Mouse (Mus musculus): ENCODE results near the gene Sqstm1. TPM values are rescaled to one million over a fixed set of nuclear protein-coding genes. Genes with fewer than 3 reads are reported as not detected.

Sqstm1 gene
- polyA plus RNA-seq, 1 experiment from 2014 or later, result 213 TPM

DNA sequence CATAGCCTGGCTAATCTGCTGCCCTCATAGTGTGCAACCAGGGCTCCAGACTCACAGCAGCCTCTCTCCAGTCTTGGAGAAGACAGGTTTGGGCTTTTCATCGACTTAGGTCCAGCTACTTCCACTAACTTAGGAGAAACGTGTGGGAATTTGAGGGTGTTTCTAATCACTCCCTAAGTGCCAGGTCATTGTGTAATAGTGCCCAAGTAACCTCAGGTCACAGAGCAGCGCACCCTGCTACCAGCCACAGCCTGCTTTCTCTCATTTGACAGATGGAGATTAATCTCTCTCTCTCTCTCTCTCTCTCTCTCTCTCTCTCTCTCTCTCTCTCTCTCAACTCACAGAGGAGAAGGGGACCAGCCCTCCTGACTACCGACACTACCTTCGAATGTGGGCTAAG is 42.3 kb downstream of the Sqstm1 start:
- H3K9ac ChIP-seq (ENCODE audit: low read depth, low read length), result no peak overlapping the region
- H3K36me3 ChIP-seq (ENCODE audit: control insufficient read depth, insufficient read depth), result peaks cover 57% of the 10 kb centered on the region
- TF ChIP-seq CTCF (IDR thresholded peaks at IDR 0.05; ENCODE audit: low read depth), result no peak
- no peaks in the 10 kb centered on the region for H3K4me1 ChIP-seq (replicated peaks; ENCODE audit: control insufficient read depth, insufficient read depth, low read length)
- H3K4me3 ChIP-seq (ENCODE audit: low read depth, low read length), result no peak overlapping the region
- WGBS, result 87% methylated on average over 5 of the region's 5 CpGs
- H3K27me3 ChIP-seq (replicated peaks; ENCODE audit: control insufficient read depth, insufficient read depth, low read length), result no peaks in the 10 kb centered on the region
- no peak overlapping the region for H3K27ac ChIP-seq (ENCODE audit: low read depth, low read length)
- no peak for ATAC-seq
- no peak overlapping the region for H3K4me2 ChIP-seq (replicated peaks; ENCODE audit: low read depth)
- no peaks in the 10 kb centered on the region for H3K9me3 ChIP-seq (ENCODE audit: control insufficient read depth)

DNA sequence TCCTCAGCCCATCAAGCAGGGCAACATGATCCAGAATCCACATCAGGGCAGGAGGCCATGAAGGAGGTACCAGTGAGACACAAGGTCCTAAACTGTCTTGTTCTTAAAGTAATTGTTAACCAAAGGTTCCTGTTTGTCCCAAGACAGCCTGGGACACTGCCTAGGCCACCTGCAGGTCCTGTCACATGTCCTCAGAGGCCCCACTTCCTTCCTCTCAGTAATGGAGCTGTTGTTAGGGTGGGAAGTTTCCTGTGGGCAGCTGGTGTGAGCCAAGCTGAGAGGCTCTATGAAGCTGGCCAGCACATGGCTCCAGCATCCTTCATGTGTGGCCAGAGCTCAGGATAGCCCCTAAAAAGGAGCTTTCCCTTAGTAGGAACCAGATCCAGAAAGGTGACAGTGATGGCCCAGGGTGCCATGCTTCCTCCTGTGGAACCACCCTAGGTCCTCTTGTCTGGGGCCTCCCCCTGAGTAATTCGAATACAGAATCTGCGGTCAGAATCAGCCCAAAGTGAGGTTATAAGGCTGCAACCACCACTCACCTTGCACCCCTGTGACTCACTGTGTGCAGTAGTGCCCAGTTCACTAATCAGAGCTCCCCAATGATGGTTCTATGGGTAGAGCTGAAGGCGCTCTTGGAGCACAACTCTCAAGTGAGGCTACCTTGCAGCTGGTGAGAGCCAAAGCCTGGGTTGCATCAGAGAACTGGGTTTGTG is 48.1 kb downstream of the Sqstm1 start:
- Histone ChIP-seq H3K27ac (ENCODE audit: low read depth, low read length) (no peak overlapping the region), H3K4me1 (replicated peaks; ENCODE audit: control insufficient read depth, insufficient read depth, low read length) (no peaks in the 10 kb centered on the region), H3K9ac (ENCODE audit: low read depth, low read length) (no peak overlapping the region), H3K27me3 (replicated peaks; ENCODE audit: control insufficient read depth, insufficient read depth, low read length) (no peaks in the 10 kb centered on the region), H3K9me3 (ENCODE audit: control insufficient read depth) (no peaks in the 10 kb centered on the region), H3K4me2 (replicated peaks; ENCODE audit: low read depth) (no peak overlapping the region), H3K4me3 (ENCODE audit: low read depth, low read length) (no peak overlapping the region), H3K36me3 (ENCODE audit: control insufficient read depth, insufficient read depth) (peaks cover 63% of the 10 kb centered on the region)
- ATAC-seq, result no peak
- TF ChIP-seq CTCF (IDR thresholded peaks at IDR 0.05; ENCODE audit: low read depth), result no peak
- 90% methylated on average over 3 of the region's 3 CpGs for WGBS

DNA sequence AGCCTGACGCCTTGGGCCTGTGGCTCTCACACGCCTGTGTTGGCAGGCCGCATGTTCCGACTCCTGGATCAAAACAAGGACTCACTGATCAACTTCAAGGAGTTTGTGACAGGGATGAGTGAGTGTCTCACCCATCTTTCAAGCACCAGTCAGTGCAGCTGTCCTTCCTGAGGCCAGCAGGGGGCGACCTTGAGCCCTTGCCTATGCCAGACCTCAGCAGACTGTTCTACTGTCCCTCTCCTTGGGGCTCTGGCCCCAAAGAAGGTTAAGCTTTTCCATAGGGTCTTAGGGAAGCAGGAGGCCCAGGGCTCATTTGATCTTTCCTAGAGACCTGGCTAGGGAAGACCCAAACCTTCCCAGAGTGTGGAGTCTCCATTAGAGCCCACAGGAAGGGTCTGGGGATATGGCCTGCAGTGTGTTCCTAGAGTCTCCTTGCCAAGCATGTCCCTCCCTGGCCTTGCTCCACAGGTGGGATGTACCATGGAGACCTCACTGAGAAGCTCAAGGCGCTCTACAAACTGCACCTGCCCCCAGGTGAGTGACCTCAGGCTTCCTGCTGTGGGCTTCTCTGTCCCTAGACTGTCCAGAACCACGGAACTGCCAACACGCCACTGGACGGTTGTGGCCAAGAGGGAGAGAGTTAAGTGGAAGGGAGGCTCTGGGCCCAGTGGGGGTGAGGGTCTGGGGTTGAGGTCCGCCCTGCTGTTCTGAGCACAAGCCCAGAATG is 48.9 kb downstream of the Sqstm1 start:
- Histone ChIP-seq H3K4me3 (ENCODE audit: low read depth, low read length) (no peak overlapping the region), H3K27me3 (replicated peaks; ENCODE audit: control insufficient read depth, insufficient read depth, low read length) (no peaks in the 10 kb centered on the region), H3K4me1 (replicated peaks; ENCODE audit: control insufficient read depth, insufficient read depth, low read length) (no peaks in the 10 kb centered on the region), H3K4me2 (replicated peaks; ENCODE audit: low read depth) (no peak overlapping the region), H3K27ac (ENCODE audit: low read depth, low read length) (no peak overlapping the region), H3K36me3 (ENCODE audit: control insufficient read depth, insufficient read depth) (peaks cover 71% of the 10 kb centered on the region), H3K9ac (ENCODE audit: low read depth, low read length) (no peak overlapping the region), H3K9me3 (ENCODE audit: control insufficient read depth) (no peaks in the 10 kb centered on the region)
- ATAC-seq, result no peak
- peak; percentile 98 for TF ChIP-seq CTCF (IDR thresholded peaks at IDR 0.05; ENCODE audit: low read depth)
- WGBS, result 67% methylated on average over 10 of the region's 10 CpGs

DNA sequence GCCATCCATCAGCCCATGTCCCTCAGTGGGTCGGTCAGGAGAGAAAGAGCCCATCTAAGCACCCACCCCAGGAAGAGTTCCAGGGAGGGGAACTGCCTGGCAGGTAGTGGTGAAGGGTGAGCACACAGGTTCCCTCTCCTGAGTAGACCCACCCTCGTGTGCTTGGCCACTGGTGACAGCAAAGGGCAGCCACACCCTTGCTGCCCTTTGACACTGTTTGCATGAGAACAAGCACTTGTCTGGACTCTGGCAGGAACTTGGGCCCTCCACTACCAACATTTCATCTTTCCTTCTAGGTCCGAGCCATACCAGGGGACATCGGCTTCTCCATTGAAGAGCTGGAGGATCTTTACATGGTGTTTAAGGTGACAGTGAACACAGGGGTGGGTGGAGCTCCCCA is 51.3 kb downstream of the Sqstm1 start:
- no peak overlapping the region for H3K9ac ChIP-seq (ENCODE audit: low read depth, low read length)
- no peaks in the 10 kb centered on the region for H3K4me1 ChIP-seq (replicated peaks; ENCODE audit: control insufficient read depth, insufficient read depth, low read length)
- H3K4me2 ChIP-seq (replicated peaks; ENCODE audit: low read depth), result no peak overlapping the region
- H3K4me3 ChIP-seq (ENCODE audit: low read depth, low read length), result no peak overlapping the region
- no peak for TF ChIP-seq CTCF (IDR thresholded peaks at IDR 0.05; ENCODE audit: low read depth)
- peaks cover 87% of the 10 kb centered on the region for H3K36me3 ChIP-seq (ENCODE audit: control insufficient read depth, insufficient read depth)
- H3K27ac ChIP-seq (ENCODE audit: low read depth, low read length), result peak overlapping the region; percentile 35; the same call in 1 of the 2 replicates
- H3K9me3 ChIP-seq (ENCODE audit: control insufficient read depth), result no peaks in the 10 kb centered on the region
- no peaks in the 10 kb centered on the region for H3K27me3 ChIP-seq (replicated peaks; ENCODE audit: control insufficient read depth, insufficient read depth, low read length)
- WGBS, result 63% methylated on average over 4 of the region's 4 CpGs
- ATAC-seq, result 0 out of 2 replicates have a peak, but pooled peaks have one; percentile 11

DNA sequence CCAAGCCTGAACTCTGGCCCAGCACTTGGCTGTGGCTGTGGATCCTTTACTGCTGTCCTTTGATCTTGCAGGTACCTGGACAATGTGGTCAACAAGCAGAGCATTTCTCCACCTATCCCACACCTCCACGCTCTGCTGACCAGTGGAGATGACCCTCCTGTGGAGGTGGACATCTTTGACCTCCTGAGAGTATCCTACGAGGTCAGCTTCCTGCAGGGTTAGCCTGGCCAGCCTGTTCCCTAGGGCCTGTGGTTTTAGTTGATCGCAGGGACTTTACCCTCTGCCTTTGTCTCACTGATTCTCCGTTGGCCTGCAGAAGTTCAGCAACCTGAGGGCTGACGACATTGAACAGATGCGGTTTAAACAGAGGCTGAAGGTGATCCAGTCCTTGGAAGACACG is 52.3 kb downstream of the Sqstm1 start:
- no peaks in the 10 kb centered on the region for H3K9me3 ChIP-seq (ENCODE audit: control insufficient read depth)
- no peak for TF ChIP-seq CTCF (IDR thresholded peaks at IDR 0.05; ENCODE audit: low read depth)
- ATAC-seq, result no peak
- no peak overlapping the region for H3K4me3 ChIP-seq (ENCODE audit: low read depth, low read length)
- WGBS, result 86% methylated on average over 7 of the region's 7 CpGs
- H3K4me2 ChIP-seq (replicated peaks; ENCODE audit: low read depth), result no peak overlapping the region
- H3K36me3 ChIP-seq (ENCODE audit: control insufficient read depth, insufficient read depth), result peaks cover 86% of the 10 kb centered on the region
- H3K27ac ChIP-seq (ENCODE audit: low read depth, low read length), result peak overlapping the region; percentile 1; the same call in 1 of the 2 replicates
- no peak overlapping the region for H3K9ac ChIP-seq (ENCODE audit: low read depth, low read length)
- H3K4me1 ChIP-seq (replicated peaks; ENCODE audit: control insufficient read depth, insufficient read depth, low read length), result no peaks in the 10 kb centered on the region
- no peaks in the 10 kb centered on the region for H3K27me3 ChIP-seq (replicated peaks; ENCODE audit: control insufficient read depth, insufficient read depth, low read length)

DNA sequence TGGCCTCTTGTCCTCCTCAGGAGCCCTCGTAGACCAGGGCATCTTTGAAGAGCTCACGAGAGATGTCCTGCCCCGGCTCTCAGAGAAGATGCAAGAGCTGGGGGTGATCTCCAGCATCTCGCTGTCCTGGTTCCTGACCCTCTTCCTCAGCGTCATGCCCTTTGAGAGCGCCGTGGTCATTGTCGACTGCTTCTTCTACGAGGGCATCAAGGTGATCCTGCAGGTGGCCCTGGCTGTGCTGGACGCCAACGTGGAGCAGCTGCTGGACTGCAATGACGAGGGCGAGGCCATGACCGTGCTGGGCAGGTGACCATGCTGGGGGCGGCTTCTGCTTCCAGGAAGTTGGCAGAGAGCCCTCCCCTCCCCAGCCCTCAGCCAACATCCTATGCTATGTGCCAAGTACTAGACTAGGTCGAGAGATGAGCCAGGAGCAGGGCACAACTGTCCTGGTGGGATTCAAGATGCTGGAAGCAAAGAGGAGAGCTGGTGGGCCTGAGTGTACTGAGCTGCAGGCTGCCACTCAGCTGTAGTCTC is 53.8 kb downstream of the Sqstm1 start:
- no peak overlapping the region for H3K4me3 ChIP-seq (ENCODE audit: low read depth, low read length)
- H3K27me3 ChIP-seq (replicated peaks; ENCODE audit: control insufficient read depth, insufficient read depth, low read length), result no peaks in the 10 kb centered on the region
- no peaks in the 10 kb centered on the region for H3K4me1 ChIP-seq (replicated peaks; ENCODE audit: control insufficient read depth, insufficient read depth, low read length)
- 88% methylated on average over 16 of the region's 16 CpGs for WGBS
- no peak overlapping the region for H3K9ac ChIP-seq (ENCODE audit: low read depth, low read length)
- H3K36me3 ChIP-seq (ENCODE audit: control insufficient read depth, insufficient read depth), result peaks cover 86% of the 10 kb centered on the region
- no peak overlapping the region for H3K27ac ChIP-seq (ENCODE audit: low read depth, low read length)
- TF ChIP-seq CTCF (IDR thresholded peaks at IDR 0.05; ENCODE audit: low read depth), result no peak
- no peak overlapping the region for H3K4me2 ChIP-seq (replicated peaks; ENCODE audit: low read depth)
- ATAC-seq, result no peak
- no peaks in the 10 kb centered on the region for H3K9me3 ChIP-seq (ENCODE audit: control insufficient read depth)

Data from intestine, postnatal 0 days (tissue).